Mouse (Mus musculus) bone marrow, adult 2 months (tissue): ENCODE data around the gene Vps13d.

Experiments used
- CTCF ChIP-seq: fragments of 200-500 bp; IDR thresholded peaks from 2 replicates; pipeline ENCODE4 v1.5.1; 2011; ENCODE audit warnings: low read length, control low read depth; ENCODE audit not compliant: control insufficient read depth, insufficient read depth
- POLR2A ChIP-seq: fragments of 200-500 bp; IDR thresholded peaks from 2 replicates; pipeline ENCODE4 v1.6.1; 2011; ENCODE audit warnings: low read depth, mild to moderate bottlenecking, control low read depth, low read length, borderline replicate concordance; ENCODE audit not compliant: control insufficient read depth

GRCm38 (mm10) chr4:144953421-144953820 lies 241.4 kb downstream of the Vps13d start:
- TF ChIP-seq POLR2A (no peak), CTCF (no peak)
